Mouse (Mus musculus): ENCODE measurements around the gene Gtf2b. TPM values are rescaled to one million over a fixed set of nuclear protein-coding genes. Genes with fewer than 3 reads are reported as not detected.

Gene Gtf2b
- polyA plus RNA-seq, 1 experiment from 2014 or later: 100 TPM

DNA sequence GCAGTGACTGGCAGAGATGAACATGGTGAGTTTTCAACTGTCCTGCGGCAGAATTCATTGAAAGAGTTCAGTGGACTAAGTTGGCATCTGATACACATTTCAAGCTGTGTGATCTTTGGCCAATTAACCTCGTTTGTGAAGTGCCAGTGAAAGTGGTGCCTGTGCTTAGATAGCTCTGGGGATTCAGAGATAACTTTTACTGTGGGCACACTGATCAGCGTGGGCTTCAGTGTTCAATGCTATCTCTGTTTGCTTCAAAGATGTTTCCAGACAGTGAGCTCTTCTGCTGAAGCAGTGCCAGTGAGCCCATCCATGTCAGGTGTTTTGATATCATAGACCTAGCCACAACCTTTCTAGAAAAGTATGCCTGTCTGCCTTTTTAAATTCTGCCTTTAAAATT, 12.4 kb downstream of the Gtf2b start:
- Histone ChIP-seq H3K4me3 (ENCODE audit: low read depth, low read length) (no peak overlapping the region), H3K4me1 (ENCODE audit: control insufficient read depth, insufficient read depth, low read length) (no peaks in the 10 kb centered on the region), H3K36me3 (ENCODE audit: control insufficient read depth, insufficient read depth, low read length) (peaks cover 19% of the 10 kb centered on the region; the same call in 1 of the 2 replicates), H3K9me3 (ENCODE audit: control insufficient read depth, low read length) (no peaks in the 10 kb centered on the region), H3K4me2 (no peak overlapping the region), H3K9ac (ENCODE audit: low read length) (no peak overlapping the region), H3K27ac (ENCODE audit: low read depth, low read length) (no peak overlapping the region), H3K27me3 (ENCODE audit: control insufficient read depth, insufficient read depth, low read length) (no peaks in the 10 kb centered on the region)
- no peak for ATAC-seq (ENCODE audit: low FRiP score)
- no peak for DNase-seq (ENCODE audit: low spot score, missing footprints)
- 87% methylated on average over 3 of the region's 3 CpGs for WGBS

DNA sequence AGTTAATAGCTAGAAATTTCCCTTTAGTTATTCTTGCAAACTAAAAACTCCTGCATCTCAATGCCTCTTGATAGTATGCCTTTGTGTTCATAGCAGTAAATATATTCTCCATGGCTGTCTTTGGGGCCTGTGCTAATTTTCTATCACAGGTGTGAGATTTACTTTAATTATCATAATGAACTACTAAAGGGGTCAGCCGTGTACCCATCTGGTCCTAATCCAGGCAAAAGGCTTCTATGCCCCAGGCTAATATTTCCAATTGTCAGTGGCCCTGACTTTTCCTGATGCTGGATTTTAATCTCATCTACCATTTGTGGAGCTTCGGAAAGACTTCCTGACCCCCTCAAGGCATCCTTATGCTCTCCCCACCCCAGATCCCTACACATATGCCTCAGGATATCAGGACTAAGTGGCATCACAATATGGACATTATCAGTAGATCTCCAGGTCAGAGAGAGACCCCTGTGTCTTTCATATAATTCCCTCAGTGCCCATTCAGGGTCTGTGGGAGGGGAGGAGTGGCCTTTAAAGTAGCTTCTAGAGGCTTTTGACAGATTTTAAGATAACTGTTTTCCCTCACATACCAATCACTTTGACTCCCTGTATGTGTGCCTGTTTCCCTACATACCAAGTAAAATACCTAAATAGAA, 21.7 kb downstream of the Gtf2b start:
- Histone ChIP-seq H3K4me3 (ENCODE audit: low read depth, low read length) (no peak overlapping the region), H3K36me3 (ENCODE audit: control insufficient read depth, insufficient read depth, low read length) (peaks cover 12% of the 10 kb centered on the region), H3K9me3 (ENCODE audit: control insufficient read depth, low read length) (no peaks in the 10 kb centered on the region), H3K4me2 (no peak overlapping the region), H3K27me3 (ENCODE audit: control insufficient read depth, insufficient read depth, low read length) (no peaks in the 10 kb centered on the region), H3K4me1 (ENCODE audit: control insufficient read depth, insufficient read depth, low read length) (no peaks in the 10 kb centered on the region), H3K9ac (ENCODE audit: low read length) (no peak overlapping the region), H3K27ac (ENCODE audit: low read depth, low read length) (no peak overlapping the region)
- ATAC-seq (ENCODE audit: low FRiP score): peak; percentile 33; the same call in 1 of the 2 replicates
- WGBS: 74% methylated on average over 2 of the region's 2 CpGs
- DNase-seq (ENCODE audit: low spot score, missing footprints): no peak

DNA sequence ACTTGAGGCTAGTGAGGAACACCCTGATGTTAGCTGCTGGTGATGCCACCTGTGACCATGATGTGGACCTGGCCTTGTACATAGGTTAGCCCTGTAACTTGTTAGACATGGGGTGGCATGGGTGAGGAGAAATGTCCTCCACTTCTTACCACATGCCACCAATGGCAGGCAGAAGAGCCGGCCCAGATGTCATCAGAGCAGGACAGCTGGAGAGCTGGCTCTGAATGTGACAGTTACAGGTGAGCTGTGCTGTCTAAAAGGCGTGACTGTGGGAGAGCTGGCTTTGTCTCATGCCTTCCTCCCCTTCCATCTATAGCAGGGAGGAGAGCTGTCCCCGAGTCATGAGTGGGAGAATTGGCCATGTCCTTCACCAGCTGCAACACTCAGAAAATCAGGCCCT, 30.7 kb downstream of the Gtf2b start:
- no peak overlapping the region for H3K4me2 ChIP-seq
- no peaks in the 10 kb centered on the region for H3K9me3 ChIP-seq (ENCODE audit: control insufficient read depth, low read length)
- ATAC-seq (ENCODE audit: low FRiP score) (0 out of 2 replicates have a peak, but pooled peaks have one; percentile 27), DNase-seq (ENCODE audit: low spot score, missing footprints) (no peak)
- no peak overlapping the region for H3K4me3 ChIP-seq (ENCODE audit: low read depth, low read length)
- no peaks in the 10 kb centered on the region for H3K27me3 ChIP-seq (ENCODE audit: control insufficient read depth, insufficient read depth, low read length)
- H3K27ac ChIP-seq (ENCODE audit: low read depth, low read length): no peak overlapping the region
- no peaks in the 10 kb centered on the region for H3K4me1 ChIP-seq (ENCODE audit: control insufficient read depth, insufficient read depth, low read length)
- WGBS: 91% methylated on average over 3 of the region's 3 CpGs
- H3K9ac ChIP-seq (ENCODE audit: low read length): no peak overlapping the region
- H3K36me3 ChIP-seq (ENCODE audit: control insufficient read depth, insufficient read depth, low read length): peaks cover 4% of the 10 kb centered on the region; the same call in 1 of the 2 replicates

- no peak overlapping the region for H3K27ac ChIP-seq (ENCODE audit: low read depth, low read length)
- H3K9me3 ChIP-seq (ENCODE audit: control insufficient read depth, low read length): no peaks in the 10 kb centered on the region
- WGBS: 88% methylated on average over 3 of the region's 3 CpGs
- no peak overlapping the region for H3K9ac ChIP-seq (ENCODE audit: low read length)
- DNase-seq (ENCODE audit: low spot score, missing footprints) (no peak), ATAC-seq (ENCODE audit: low FRiP score) (no peak)
- H3K27me3 ChIP-seq (ENCODE audit: control insufficient read depth, insufficient read depth, low read length): no peaks in the 10 kb centered on the region
- H3K36me3 ChIP-seq (ENCODE audit: control insufficient read depth, insufficient read depth, low read length): peaks cover 2% of the 10 kb centered on the region; the same call in 1 of the 2 replicates
- H3K4me2 ChIP-seq: no peak overlapping the region
- no peak overlapping the region for H3K4me3 ChIP-seq (ENCODE audit: low read depth, low read length)
- H3K4me1 ChIP-seq (ENCODE audit: control insufficient read depth, insufficient read depth, low read length): no peaks in the 10 kb centered on the region
These were observed 46.7 kb downstream of the Gtf2b start for GRCm38 (mm10) chr3:142811582-142811981.

DNA sequence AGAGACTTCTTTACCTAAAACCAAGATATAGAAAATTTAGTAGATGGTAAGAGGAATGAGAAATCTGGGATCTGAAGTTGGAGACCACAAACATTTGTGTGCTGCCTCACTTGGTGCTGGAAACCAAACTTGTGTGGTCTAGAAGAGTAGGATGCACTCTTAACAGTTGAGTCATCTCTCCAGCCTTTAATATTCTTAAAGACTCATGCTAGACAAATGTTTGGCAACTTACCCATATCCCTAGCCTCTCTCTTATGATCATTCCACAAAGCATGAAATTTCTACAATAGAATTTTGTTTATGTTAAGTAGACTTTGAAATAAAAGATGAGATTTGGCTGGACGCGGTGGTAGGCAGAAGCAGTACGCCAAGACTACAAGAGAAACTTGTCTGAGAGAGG, 52.7 kb downstream of the Gtf2b start:
- DNase-seq (ENCODE audit: low spot score, missing footprints) (no peak), ATAC-seq (ENCODE audit: low FRiP score) (no peak)
- Histone ChIP-seq H3K27ac (ENCODE audit: low read depth, low read length) (no peak overlapping the region), H3K36me3 (ENCODE audit: control insufficient read depth, insufficient read depth, low read length) (no peaks in the 10 kb centered on the region), H3K27me3 (ENCODE audit: control insufficient read depth, insufficient read depth, low read length) (no peaks in the 10 kb centered on the region), H3K9ac (ENCODE audit: low read length) (no peak overlapping the region), H3K4me1 (ENCODE audit: control insufficient read depth, insufficient read depth, low read length) (no peaks in the 10 kb centered on the region), H3K9me3 (ENCODE audit: control insufficient read depth, low read length) (no peaks in the 10 kb centered on the region), H3K4me2 (no peak overlapping the region), H3K4me3 (ENCODE audit: low read depth, low read length) (no peak overlapping the region)
- 100% methylated on average over 3 of the region's 3 CpGs for WGBS

DNA sequence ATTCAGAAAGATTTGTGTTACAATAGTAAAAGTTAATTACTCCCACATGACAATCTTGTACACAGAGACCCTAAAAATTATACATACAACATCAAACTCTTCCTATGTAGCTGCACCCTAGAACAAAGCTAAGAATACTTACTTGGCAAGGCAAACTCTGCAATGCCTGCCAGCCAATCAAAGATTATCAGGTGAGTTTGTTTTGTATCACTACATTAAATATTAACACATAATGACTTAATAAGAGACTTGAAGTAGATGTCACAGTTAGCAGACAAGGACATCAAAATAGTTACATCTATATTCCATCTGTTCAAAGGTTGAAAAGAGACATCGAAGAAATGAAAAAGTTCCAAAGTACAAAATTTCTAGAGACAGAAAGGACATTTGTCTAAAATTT, 58.8 kb downstream of the Gtf2b start:
- H3K4me2 ChIP-seq: no peak overlapping the region
- H3K27ac ChIP-seq (ENCODE audit: low read depth, low read length): no peak overlapping the region
- WGBS: 92% methylated on average over 1 of the region's 1 CpGs
- no peak overlapping the region for H3K4me3 ChIP-seq (ENCODE audit: low read depth, low read length)
- no peaks in the 10 kb centered on the region for H3K9me3 ChIP-seq (ENCODE audit: control insufficient read depth, low read length)
- DNase-seq (ENCODE audit: low spot score, missing footprints) (peak; percentile 31), ATAC-seq (ENCODE audit: low FRiP score) (no peak)
- peaks cover 4% of the 10 kb centered on the region; the same call in 1 of the 2 replicates for H3K36me3 ChIP-seq (ENCODE audit: control insufficient read depth, insufficient read depth, low read length)
- no peaks in the 10 kb centered on the region for H3K27me3 ChIP-seq (ENCODE audit: control insufficient read depth, insufficient read depth, low read length)
- H3K9ac ChIP-seq (ENCODE audit: low read length): no peak overlapping the region
- no peaks in the 10 kb centered on the region for H3K4me1 ChIP-seq (ENCODE audit: control insufficient read depth, insufficient read depth, low read length)

- ATAC-seq (ENCODE audit: low FRiP score): no peak
- WGBS: 92% methylated on average over 4 of the region's 4 CpGs
- Histone ChIP-seq H3K4me3 (ENCODE audit: low read depth, low read length) (no peak overlapping the region), H3K27me3 (ENCODE audit: control insufficient read depth, insufficient read depth, low read length) (no peaks in the 10 kb centered on the region), H3K27ac (ENCODE audit: low read depth, low read length) (no peak overlapping the region), H3K9me3 (ENCODE audit: control insufficient read depth, low read length) (no peaks in the 10 kb centered on the region), H3K4me1 (ENCODE audit: control insufficient read depth, insufficient read depth, low read length) (no peaks in the 10 kb centered on the region), H3K9ac (ENCODE audit: low read length) (no peak overlapping the region), H3K36me3 (ENCODE audit: control insufficient read depth, insufficient read depth, low read length) (peaks cover 4% of the 10 kb centered on the region; the same call in 1 of the 2 replicates), H3K4me2 (no peak overlapping the region)
- DNase-seq (ENCODE audit: low spot score, missing footprints): peak; percentile 67
These were observed 61.8 kb downstream of the Gtf2b start for GRCm38 (mm10) chr3:142826449-142827146.

DNA sequence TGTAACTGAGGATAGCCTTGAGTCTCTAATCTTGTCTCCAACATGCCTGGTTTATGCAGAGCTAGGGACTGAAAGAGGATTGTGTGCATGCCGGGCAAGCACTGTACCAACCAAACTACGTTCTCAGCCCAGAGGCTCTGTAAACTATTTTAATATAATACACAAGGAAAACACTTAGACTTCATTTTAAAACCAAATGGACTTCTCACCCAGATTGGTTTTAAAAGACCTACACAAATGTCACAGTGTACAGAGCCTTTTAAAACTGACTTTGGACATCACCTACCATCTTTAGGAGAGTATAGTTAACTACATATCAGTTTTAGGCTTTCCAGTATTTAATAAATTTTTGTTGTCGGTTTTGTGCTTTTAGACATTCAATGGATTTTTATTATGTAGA, 68.1 kb downstream of the Gtf2b start:
- no peak for ATAC-seq (ENCODE audit: low FRiP score)
- 88% methylated on average over 3 of the region's 3 CpGs for WGBS

More for the DNA sequence above, 68.1 kb downstream of the Gtf2b start:
- no peaks in the 10 kb centered on the region for H3K27me3 ChIP-seq (ENCODE audit: control insufficient read depth, insufficient read depth, low read length)
- H3K27ac ChIP-seq (ENCODE audit: low read depth, low read length): no peak overlapping the region
- peak; percentile 80 for DNase-seq (ENCODE audit: low spot score, missing footprints)
- no peak overlapping the region for H3K9ac ChIP-seq (ENCODE audit: low read length)
- H3K4me2 ChIP-seq: no peak overlapping the region
- H3K4me1 ChIP-seq (ENCODE audit: control insufficient read depth, insufficient read depth, low read length): no peaks in the 10 kb centered on the region
- H3K36me3 ChIP-seq (ENCODE audit: control insufficient read depth, insufficient read depth, low read length): no peaks in the 10 kb centered on the region
- no peaks in the 10 kb centered on the region for H3K9me3 ChIP-seq (ENCODE audit: control insufficient read depth, low read length)
- no peak overlapping the region for H3K4me3 ChIP-seq (ENCODE audit: low read depth, low read length)
